Mouse (Mus musculus): ENCODE measurements around the gene Vim.
"Not testable (repeated sequence)": the region's sequence is repeated elsewhere in the genome, so short reads cannot be mapped to it uniquely, and the experiment has no call there.

Gene Vim

GRCm38 (mm10) chr2:13570122-13570521, 3.6 kb upstream of the Vim start:
- DNase-seq (ENCODE audit: low spot score in 2 of 2) = no peak

- no peak for DNase-seq (ENCODE audit: low spot score in 2 of 2)
Observed at GRCm38 (mm10) chr2:13572101-13572553, 1.6 kb upstream of the Vim start.

GRCm38 (mm10) chr2:13572647-13573407, 900 bp upstream of the Vim start:
- no peak for DNase-seq (ENCODE audit: low spot score in 2 of 2)

- no peak for DNase-seq (ENCODE audit: low spot score in 2 of 2)
Observed at GRCm38 (mm10) chr2:13574066-13574800, 506 bp downstream of the Vim start.

- DNase-seq (ENCODE audit: low spot score in 2 of 2) = no peak
Observed at GRCm38 (mm10) chr2:13574801-13575150, 1.0 kb downstream of the Vim start.

GRCm38 (mm10) chr2:13575287-13575801, 1.6 kb downstream of the Vim start:
- peak; percentile 68 to 80 for DNase-seq (ENCODE audit: low spot score in 2 of 2)

GRCm38 (mm10) chr2:13575926-13576325, 2.2 kb downstream of the Vim start:
- DNase-seq (ENCODE audit: low spot score in 2 of 2) = no peak

GRCm38 (mm10) chr2:13577399-13577798, 3.7 kb downstream of the Vim start:
- no peak for DNase-seq (ENCODE audit: low spot score in 2 of 2)

- no peak for DNase-seq (ENCODE audit: low spot score in 2 of 2)
Observed at GRCm38 (mm10) chr2:13578473-13579152, 4.9 kb downstream of the Vim start.

- no peak for DNase-seq (ENCODE audit: low spot score in 2 of 2)
Observed at GRCm38 (mm10) chr2:13579315-13579714, 5.6 kb downstream of the Vim start.

- DNase-seq (ENCODE audit: low spot score in 2 of 2) = no peak
Observed at GRCm38 (mm10) chr2:13579991-13580390, 6.3 kb downstream of the Vim start.

GRCm38 (mm10) chr2:13582184-13582583, 8.5 kb downstream of the Vim start:
- no peak for DNase-seq (ENCODE audit: low spot score in 2 of 2)

- not testable (repeated sequence) for DNase-seq (ENCODE audit: low spot score in 2 of 2)
Observed at GRCm38 (mm10) chr2:13583746-13584145, 10.0 kb downstream of the Vim start.

GRCm38 (mm10) chr2:13593328-13593727, 19.6 kb downstream of the Vim start:
- DNase-seq (ENCODE audit: low spot score in 2 of 2) = no peak

GRCm38 (mm10) chr2:13596965-13597656, 23.4 kb downstream of the Vim start:
- DNase-seq (ENCODE audit: low spot score in 2 of 2) = no peak

GRCm38 (mm10) chr2:13598166-13598565, 24.4 kb downstream of the Vim start:
- no peak for DNase-seq (ENCODE audit: low spot score in 2 of 2)

GRCm38 (mm10) chr2:13603093-13603492, 29.4 kb downstream of the Vim start:
- no peak for DNase-seq (ENCODE audit: low spot score in 2 of 2)

- DNase-seq (ENCODE audit: low spot score in 2 of 2) = not testable (repeated sequence)
Observed at GRCm38 (mm10) chr2:13603636-13604035, 29.9 kb downstream of the Vim start.

- no peak for DNase-seq (ENCODE audit: low spot score in 2 of 2)
Observed at GRCm38 (mm10) chr2:13630136-13630832, 56.6 kb downstream of the Vim start.

Measured in frontal cortex, postnatal 36 days (tissue).